Mouse (Mus musculus): ENCODE results near the gene Gm11034.

Gm11034 gene

GRCm38 (mm10) chr8:72213536-72213935 is at the start of gene Gm11034:
TSS of gene Gm11034 (minus strand) at chr8:72213636.
- H3K4me3 ChIP-seq (replicated peaks; ENCODE audit: low read length), result no peak within 1 kb of the TSS
- peaks cover 2% of the 10 kb centered on the region for H3K4me1 ChIP-seq (replicated peaks; ENCODE audit: low read depth, low read length)

GRCm38 (mm10) chr8:72262756-72263155 is 49.3 kb upstream of the Gm11034 start:
- Histone ChIP-seq H3K4me3 (replicated peaks; ENCODE audit: low read length) (no peak overlapping the region), H3K36me3 (ENCODE audit: insufficient read depth, low read length) (no peaks in the 10 kb centered on the region), H3K4me1 (replicated peaks; ENCODE audit: low read depth, low read length) (peaks cover 29% of the 10 kb centered on the region), H3K27me3 (ENCODE audit: insufficient read depth, low read length) (peaks cover 2% of the 10 kb centered on the region; the same call in 1 of the 2 replicates), H3K9me3 (ENCODE audit: low read length) (peaks cover 10% of the 10 kb centered on the region; the same call in 1 of the 2 replicates)
- TF ChIP-seq NANOG (IDR thresholded peaks at IDR 0.05; ENCODE audit: borderline replicate concordance, low read length), result no peak
- no peak for TF ChIP-seq POU5F1 (IDR thresholded peaks at IDR 0.05; ENCODE audit: borderline replicate concordance, low read length)
- TF ChIP-seq CTCF (conservative IDR thresholded peaks at IDR 0.05; ENCODE audit: low read length), result no peak

More at GRCm38 (mm10) chr8:72213536-72213935, at the start of gene Gm11034:
- no peaks in the 10 kb centered on the region for H3K36me3 ChIP-seq (ENCODE audit: insufficient read depth, low read length)
- no peak for TF ChIP-seq POU5F1 (IDR thresholded peaks at IDR 0.05; ENCODE audit: borderline replicate concordance, low read length)
- no peak for TF ChIP-seq CTCF (conservative IDR thresholded peaks at IDR 0.05; ENCODE audit: low read length)
- TF ChIP-seq NANOG (IDR thresholded peaks at IDR 0.05; ENCODE audit: borderline replicate concordance, low read length), result no peak
- no peaks in the 10 kb centered on the region for H3K9me3 ChIP-seq (ENCODE audit: low read length)
- no peaks in the 10 kb centered on the region; the same call in 1 of the 2 replicates for H3K27me3 ChIP-seq (ENCODE audit: insufficient read depth, low read length)

- peaks cover 10% of the 10 kb centered on the region; the same call in 1 of the 2 replicates for H3K9me3 ChIP-seq (ENCODE audit: low read length)
- H3K36me3 ChIP-seq (ENCODE audit: insufficient read depth, low read length), result peaks cover 4% of the 10 kb centered on the region; the same call in 1 of the 2 replicates
- TF ChIP-seq POU5F1 (IDR thresholded peaks at IDR 0.05; ENCODE audit: borderline replicate concordance, low read length) (no peak), CTCF (conservative IDR thresholded peaks at IDR 0.05; ENCODE audit: low read length) (no peak), NANOG (IDR thresholded peaks at IDR 0.05; ENCODE audit: borderline replicate concordance, low read length) (no peak)
- no peak overlapping the region for H3K4me3 ChIP-seq (replicated peaks; ENCODE audit: low read length)
- H3K27me3 ChIP-seq (ENCODE audit: insufficient read depth, low read length), result no peaks in the 10 kb centered on the region
- H3K4me1 ChIP-seq (replicated peaks; ENCODE audit: low read depth, low read length), result peaks cover 29% of the 10 kb centered on the region
Measured at GRCm38 (mm10) chr8:72261872-72262271, 48.4 kb upstream of the Gm11034 start.

GRCm38 (mm10) chr8:72261431-72261830 is 48.0 kb upstream of the Gm11034 start:
- Histone ChIP-seq H3K4me1 (replicated peaks; ENCODE audit: low read depth, low read length) (peaks cover 29% of the 10 kb centered on the region), H3K4me3 (replicated peaks; ENCODE audit: low read length) (no peak overlapping the region), H3K27me3 (ENCODE audit: insufficient read depth, low read length) (no peaks in the 10 kb centered on the region), H3K36me3 (ENCODE audit: insufficient read depth, low read length) (peaks cover 7% of the 10 kb centered on the region; the same call in 1 of the 2 replicates), H3K9me3 (ENCODE audit: low read length) (peaks cover 10% of the 10 kb centered on the region; the same call in 1 of the 2 replicates)
- no peak for TF ChIP-seq POU5F1 (IDR thresholded peaks at IDR 0.05; ENCODE audit: borderline replicate concordance, low read length)

DNA sequence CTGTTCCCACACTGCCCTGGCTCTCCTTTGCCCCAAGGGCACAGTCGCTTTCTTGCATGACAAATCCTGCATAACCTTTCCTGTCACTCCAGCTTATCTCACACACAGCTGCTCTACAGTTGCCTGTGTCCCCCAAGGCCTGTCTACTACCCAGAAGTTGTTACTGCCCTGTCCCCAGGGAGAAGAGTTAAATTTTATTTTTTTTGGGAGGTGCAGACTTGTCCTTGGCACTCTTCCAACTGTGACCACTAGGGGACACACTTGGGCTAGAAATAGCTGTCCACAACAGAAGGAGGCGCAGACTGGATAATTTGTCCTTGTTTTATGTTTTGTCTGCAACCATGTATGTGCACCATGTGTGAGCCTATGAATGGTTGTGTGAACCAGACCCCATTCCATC is 47.6 kb upstream of the Gm11034 start:
- TF ChIP-seq NANOG (IDR thresholded peaks at IDR 0.05; ENCODE audit: borderline replicate concordance, low read length), result no peak
- no peak for TF ChIP-seq POU5F1 (IDR thresholded peaks at IDR 0.05; ENCODE audit: borderline replicate concordance, low read length)
- TF ChIP-seq CTCF (conservative IDR thresholded peaks at IDR 0.05; ENCODE audit: low read length), result peak; percentile 84
- H3K36me3 ChIP-seq (ENCODE audit: insufficient read depth, low read length), result peaks cover 7% of the 10 kb centered on the region
- peaks cover 10% of the 10 kb centered on the region; the same call in 1 of the 2 replicates for H3K9me3 ChIP-seq (ENCODE audit: low read length)
- H3K4me1 ChIP-seq (replicated peaks; ENCODE audit: low read depth, low read length), result peaks cover 28% of the 10 kb centered on the region
- H3K4me3 ChIP-seq (replicated peaks; ENCODE audit: low read length), result no peak overlapping the region
- H3K27me3 ChIP-seq (ENCODE audit: insufficient read depth, low read length), result no peaks in the 10 kb centered on the region

DNA sequence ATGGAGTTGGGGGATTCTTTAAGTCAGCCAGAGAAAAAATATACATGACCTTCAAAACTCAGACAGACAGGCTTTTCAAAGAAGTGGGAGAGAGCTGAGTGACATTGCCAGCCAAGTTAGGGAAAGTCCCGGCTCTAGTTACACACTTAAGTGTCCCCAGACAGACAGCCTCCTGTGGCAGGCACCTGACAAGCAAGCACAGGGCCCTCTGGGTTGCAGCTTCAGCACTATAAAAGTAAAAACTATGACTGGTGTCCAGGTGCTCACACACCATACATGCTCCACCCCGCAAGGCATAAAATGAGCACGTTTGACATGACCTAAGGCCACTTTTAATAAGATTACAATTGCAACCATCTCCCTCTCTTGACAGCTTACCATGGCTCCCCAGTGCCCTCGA is 47.1 kb upstream of the Gm11034 start:
- H3K4me1 ChIP-seq (replicated peaks; ENCODE audit: low read depth, low read length), result peaks cover 24% of the 10 kb centered on the region
- peaks cover 10% of the 10 kb centered on the region; the same call in 1 of the 2 replicates for H3K9me3 ChIP-seq (ENCODE audit: low read length)
- H3K36me3 ChIP-seq (ENCODE audit: insufficient read depth, low read length), result peaks cover 9% of the 10 kb centered on the region
- TF ChIP-seq NANOG (IDR thresholded peaks at IDR 0.05; ENCODE audit: borderline replicate concordance, low read length) (no peak), POU5F1 (IDR thresholded peaks at IDR 0.05; ENCODE audit: borderline replicate concordance, low read length) (no peak), CTCF (conservative IDR thresholded peaks at IDR 0.05; ENCODE audit: low read length) (no peak)
- H3K4me3 ChIP-seq (replicated peaks; ENCODE audit: low read length), result no peak overlapping the region
- H3K27me3 ChIP-seq (ENCODE audit: insufficient read depth, low read length), result no peaks in the 10 kb centered on the region

DNA sequence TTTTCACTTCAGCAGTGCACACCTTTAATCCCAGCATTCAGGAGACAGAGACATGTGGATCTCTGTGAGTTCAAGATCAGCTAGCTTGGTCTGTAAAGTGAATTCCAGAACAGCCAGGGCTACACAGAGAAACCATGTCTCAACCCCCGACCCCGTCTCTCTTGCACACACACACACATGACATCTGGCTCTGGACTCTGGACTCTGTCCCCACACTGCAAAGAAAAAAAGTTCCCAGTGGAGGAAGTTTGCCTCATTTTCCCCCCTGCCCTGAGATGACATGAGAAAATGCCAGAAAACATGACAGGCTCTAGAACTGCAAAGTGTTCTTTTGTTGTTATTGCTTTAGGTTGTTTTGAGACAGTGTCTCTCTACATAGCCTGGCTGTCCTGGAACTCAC is 46.4 kb upstream of the Gm11034 start:
- TF ChIP-seq CTCF (conservative IDR thresholded peaks at IDR 0.05; ENCODE audit: low read length) (no peak), POU5F1 (IDR thresholded peaks at IDR 0.05; ENCODE audit: borderline replicate concordance, low read length) (no peak), NANOG (IDR thresholded peaks at IDR 0.05; ENCODE audit: borderline replicate concordance, low read length) (no peak)
- Histone ChIP-seq H3K4me1 (replicated peaks; ENCODE audit: low read depth, low read length) (peaks cover 18% of the 10 kb centered on the region), H3K9me3 (ENCODE audit: low read length) (peaks cover 10% of the 10 kb centered on the region; the same call in 1 of the 2 replicates), H3K36me3 (ENCODE audit: insufficient read depth, low read length) (peaks cover 16% of the 10 kb centered on the region), H3K4me3 (replicated peaks; ENCODE audit: low read length) (no peak overlapping the region), H3K27me3 (ENCODE audit: insufficient read depth, low read length) (no peaks in the 10 kb centered on the region)

GRCm38 (mm10) chr8:72257902-72258238 is 44.4 kb upstream of the Gm11034 start:
- peaks cover 9% of the 10 kb centered on the region; the same call in 1 of the 2 replicates for H3K4me1 ChIP-seq (replicated peaks; ENCODE audit: low read depth, low read length)
- H3K27me3 ChIP-seq (ENCODE audit: insufficient read depth, low read length), result no peaks in the 10 kb centered on the region
- no peak overlapping the region for H3K4me3 ChIP-seq (replicated peaks; ENCODE audit: low read length)
- TF ChIP-seq NANOG (IDR thresholded peaks at IDR 0.05; ENCODE audit: borderline replicate concordance, low read length) (no peak), POU5F1 (IDR thresholded peaks at IDR 0.05; ENCODE audit: borderline replicate concordance, low read length) (no peak), CTCF (conservative IDR thresholded peaks at IDR 0.05; ENCODE audit: low read length) (no peak)
- H3K9me3 ChIP-seq (ENCODE audit: low read length), result peaks cover 10% of the 10 kb centered on the region; the same call in 1 of the 2 replicates
- peaks cover 30% of the 10 kb centered on the region for H3K36me3 ChIP-seq (ENCODE audit: insufficient read depth, low read length)

Data from E14TG2a.4 (cell line).